Mouse (Mus musculus) adrenal gland, adult 18-20 months (tissue): ENCODE results near the gene Olfr148. TPM values are rescaled to one million over a fixed set of nuclear protein-coding genes. Genes with fewer than 3 reads are reported as not detected.

ENCODE experiments used
- DNase-seq, 2 experiments: peaks; one replicate each; pipeline ENCODE4 v3.0.0; 2021 to 2022; ENCODE audit warnings: low spot score in 2 of 2
- long read RNA-seq, 2 experiments: library from polyadenylated mRNA; stranded (forward); transcript quantifications; one replicate each; pipeline ENCODE4 v2.0.0; 2021
- total RNA-seq, 2 experiments: library from RNA; stranded (reverse); gene quantifications; 1 replicate in 1 of 2; 2 replicates in 1 of 2; pipeline ENCODE4 v1.2.3; 2021

Gene Olfr148
- not detected for total RNA-seq
- long read RNA-seq, experiment 1: 0 reads
- long read RNA-seq, experiment 2: 0 reads

DNA sequence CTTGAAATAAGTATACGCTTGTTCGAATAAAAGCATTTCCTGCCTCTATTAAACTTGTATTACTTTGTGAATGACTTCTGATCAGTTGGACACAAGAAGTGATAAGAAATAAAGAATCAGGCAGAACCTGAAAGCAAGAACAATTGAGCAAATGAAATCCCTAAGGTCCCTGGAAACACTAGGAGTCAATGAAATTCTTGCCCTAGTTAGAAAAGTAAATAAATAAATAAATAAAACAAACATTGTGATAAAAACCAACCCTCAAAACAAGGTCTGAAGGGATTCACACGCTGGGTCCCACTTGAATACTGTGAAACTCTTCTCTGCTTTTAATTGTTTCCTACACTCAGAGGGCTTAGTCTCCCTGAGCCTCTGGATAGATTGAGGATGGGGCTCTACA, at the start of gene Olfr148:
TSS of gene Olfr148 (plus strand) at position 301 of the 400 bp plus-strand sequence.
- no peak for DNase-seq

DNA sequence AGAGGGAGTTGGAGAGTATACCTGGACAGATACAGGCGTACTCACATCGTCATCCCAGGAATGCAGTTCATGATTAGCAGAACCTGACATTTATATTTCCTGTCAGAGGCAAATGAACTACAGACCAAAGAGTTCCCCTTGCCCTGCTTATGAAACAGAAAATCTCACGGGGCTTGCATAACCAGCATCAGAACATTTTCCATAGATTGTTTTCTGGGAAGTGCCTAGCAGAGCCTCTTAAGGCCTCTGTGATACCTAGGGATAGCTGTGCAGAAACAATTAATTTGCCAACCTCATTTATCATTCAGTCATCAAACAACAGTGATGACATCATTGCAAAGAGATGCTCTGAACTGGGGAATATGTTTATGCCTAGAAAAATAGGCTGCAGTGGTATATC, 35.0 kb upstream of the Olfr148 start, which contains the start of gene Olfr959:
TSS of gene Olfr959 (minus strand) at position 101 of the 400 bp plus-strand sequence.
- no peak for DNase-seq

- no peak for DNase-seq
Observed at GRCm38 (mm10) chr9:39577050-39577449, 33.4 kb upstream of the Olfr148 start.

- DNase-seq: no peak
Observed at GRCm38 (mm10) chr9:39602536-39603332, 7.7 kb upstream of the Olfr148 start.

DNA sequence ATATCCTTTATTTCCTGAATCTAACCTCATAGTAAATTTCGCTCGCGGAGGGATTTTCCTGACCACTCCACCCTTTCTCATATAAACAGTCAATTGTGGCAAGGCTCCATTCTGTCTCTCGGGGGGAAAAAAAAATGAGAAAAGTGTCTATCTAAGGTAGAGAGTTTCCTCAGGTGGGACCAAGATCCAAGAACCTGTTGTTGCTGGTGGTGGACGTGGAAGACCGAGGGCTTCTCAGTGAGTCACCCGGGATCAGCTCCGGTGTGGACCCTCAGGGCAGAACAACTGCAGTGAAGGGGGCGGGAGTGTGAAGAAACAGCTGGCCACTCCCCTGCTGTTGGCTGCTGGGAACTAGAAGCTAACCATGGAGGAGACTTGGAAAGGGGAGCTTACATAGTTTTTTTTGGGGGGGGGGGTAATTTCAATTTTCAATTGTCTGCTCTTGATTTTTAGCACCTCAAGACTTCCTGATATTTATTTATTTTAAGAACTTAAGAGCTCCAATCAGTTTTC, 7.1 kb upstream of the Olfr148 start:
- no peak for DNase-seq

- no peak for DNase-seq
Observed at GRCm38 (mm10) chr9:39603999-39604453, 6.4 kb upstream of the Olfr148 start, which contains the start of gene AW551984. Gene AW551984 (minus strand): TSS chr9:39604403.

GRCm38 (mm10) chr9:39608497-39608896, 2.0 kb upstream of the Olfr148 start:
- no peak for DNase-seq

DNA sequence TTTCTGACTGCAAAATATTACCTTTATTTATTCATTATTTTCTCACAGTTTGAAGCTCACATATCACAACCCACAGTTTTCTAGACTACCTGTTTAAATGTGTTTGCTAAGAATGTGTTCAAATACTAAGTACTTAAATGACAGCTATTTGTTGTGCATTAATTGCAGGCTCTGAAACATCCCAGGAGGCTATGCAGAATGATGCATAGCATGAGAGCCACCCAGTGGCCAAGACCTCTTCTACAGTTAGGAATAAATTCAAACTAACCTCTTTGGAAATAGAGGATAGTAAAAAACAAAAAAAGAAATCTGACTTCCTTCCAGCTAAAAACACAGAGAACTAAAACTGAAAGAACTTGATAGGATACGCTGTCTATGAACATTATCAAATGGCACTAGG, 1.5 kb downstream of the Olfr148 start:
- no peak for DNase-seq

GRCm38 (mm10) chr9:39621073-39621472, 10.6 kb downstream of the Olfr148 start, which contains the start of gene Olfr960:
Gene Olfr960 (plus strand): TSS chr9:39621373.
- no peak for DNase-seq

- DNase-seq: no peak
Observed at GRCm38 (mm10) chr9:39623783-39624182, 13.3 kb downstream of the Olfr148 start.

GRCm38 (mm10) chr9:39624711-39625110, 14.3 kb downstream of the Olfr148 start:
- DNase-seq: no peak

GRCm38 (mm10) chr9:39629069-39629468, 18.6 kb downstream of the Olfr148 start:
- DNase-seq: no peak

GRCm38 (mm10) chr9:39633913-39634594, 23.6 kb downstream of the Olfr148 start:
- no peak for DNase-seq

DNA sequence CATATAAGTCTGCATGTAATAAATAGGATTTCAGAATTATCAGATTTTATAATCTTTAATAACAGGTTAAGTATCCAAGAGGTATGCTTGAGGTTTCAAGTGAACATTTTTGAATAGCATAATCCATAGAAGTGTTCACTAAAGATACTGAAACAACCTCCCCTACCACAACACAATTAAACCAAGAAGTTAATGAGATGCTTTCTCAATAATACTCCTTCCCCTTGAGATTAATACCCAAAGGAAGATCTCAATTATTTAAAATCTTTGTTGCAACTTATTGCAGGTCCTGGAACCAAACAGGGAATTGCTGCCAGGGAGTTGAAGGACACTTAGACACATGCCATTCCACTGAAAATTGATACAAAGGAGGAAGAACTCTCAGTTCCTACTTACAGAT, 34.3 kb downstream of the Olfr148 start, which contains the start of gene Olfr961:
TSS of gene Olfr961 (plus strand) at position 301 of the 400 bp plus-strand sequence.
- DNase-seq: no peak

DNA sequence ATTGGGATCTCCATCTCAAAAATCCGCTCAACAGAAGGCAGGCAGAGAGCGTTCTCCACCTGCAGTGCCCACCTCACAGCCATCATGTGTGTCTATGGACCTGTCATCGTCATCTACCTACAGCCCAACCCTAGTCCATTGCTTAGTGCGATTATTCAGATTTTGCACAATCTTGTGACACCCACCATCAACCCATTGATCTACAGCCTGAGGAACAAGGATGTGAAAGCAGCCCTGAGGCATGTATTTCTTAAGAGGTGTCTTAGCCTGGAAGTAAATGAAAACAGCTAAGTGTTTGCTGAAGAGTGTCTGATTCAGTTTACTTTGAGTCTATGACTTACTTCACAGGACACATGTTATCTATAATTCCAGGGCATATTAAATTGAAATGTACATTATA, 36.9 kb downstream of the Olfr148 start:
- no peak for DNase-seq

- DNase-seq: no peak
Observed at GRCm38 (mm10) chr9:39654756-39655396, 44.4 kb downstream of the Olfr148 start.

Other genes with a start within 250 kb of the Olfr148 start
- gene Olfr951, start 223.2 kb upstream of the Olfr148 start, total RNA-seq: not detected
- gene Olfr952, start 183.5 kb upstream of the Olfr148 start, total RNA-seq: not detected
- gene Olfr954, start 154.0 kb upstream of the Olfr148 start, total RNA-seq: not detected
- not detected for gene Olfr955, start 138.7 kb upstream of the Olfr148 start, total RNA-seq
- not detected for gene Olfr44, start 116.7 kb upstream of the Olfr148 start, total RNA-seq
- gene Olfr957, start 94.8 kb upstream of the Olfr148 start, total RNA-seq: not detected
- not detected for gene Olfr958, start 56.6 kb upstream of the Olfr148 start, total RNA-seq
- not detected for gene Olfr959, start 35.1 kb upstream of the Olfr148 start, total RNA-seq
- gene AW551984, start 6.3 kb upstream of the Olfr148 start, total RNA-seq: 10 to 100 TPM in 1 of 2 experiments, 1 to 10 TPM in 1; 9.6 to 10.9 TPM
- gene Olfr960, start 10.7 kb downstream of the Olfr148 start, total RNA-seq: not detected
- not detected for gene Olfr961, start 34.4 kb downstream of the Olfr148 start, total RNA-seq
- gene Olfr963, start 56.5 kb downstream of the Olfr148 start, total RNA-seq: not detected
- not detected for gene Olfr149, start 96.5 kb downstream of the Olfr148 start, total RNA-seq
- gene Olfr965, start 100.7 kb downstream of the Olfr148 start, total RNA-seq: not detected
- gene Olfr150, start 120.3 kb downstream of the Olfr148 start, total RNA-seq: not detected
- not detected for gene Olfr967, start 135.6 kb downstream of the Olfr148 start, total RNA-seq
- gene Olfr968, start 172.6 kb downstream of the Olfr148 start, total RNA-seq: not detected
- not detected for gene Olfr969, start 180.3 kb downstream of the Olfr148 start, total RNA-seq
- not detected for gene Olfr970, start 198.2 kb downstream of the Olfr148 start, total RNA-seq
- not detected for gene Olfr971, start 226.2 kb downstream of the Olfr148 start, total RNA-seq